Mouse (Mus musculus): ENCODE data around the gene Tmem88. TPM values are rescaled to one million over a fixed set of nuclear protein-coding genes. Genes with fewer than 3 reads are reported as not detected.

Tmem88 gene
- 50.9 and 97.6 TPM in 2 replicates for polyA plus RNA-seq (2012; rRNA removed; ENCODE audit: low replicate concordance)

DNA sequence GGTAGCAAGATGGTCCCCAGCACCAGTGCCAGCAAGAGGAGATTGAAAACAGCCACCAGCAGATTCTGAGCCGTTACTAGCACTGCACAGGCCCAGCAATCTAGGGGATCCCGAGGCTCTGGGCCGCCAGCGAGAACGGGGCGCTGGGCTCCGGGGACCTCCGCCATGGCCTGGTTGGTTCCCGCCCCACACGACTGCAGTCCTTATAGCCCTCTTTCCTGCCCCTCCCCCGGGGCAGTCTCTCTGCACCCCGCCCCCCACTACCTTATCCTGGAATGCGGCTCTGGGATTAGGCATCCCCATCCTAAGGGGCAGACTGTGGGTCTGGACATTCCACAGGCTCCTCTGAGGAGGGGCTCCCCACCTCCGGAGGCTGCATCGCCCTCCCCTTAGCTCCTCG lies at the start of gene Tmem88:
Tmem88 (minus strand) TSS at position 176 of the 400 bp plus-strand sequence.

DNA sequence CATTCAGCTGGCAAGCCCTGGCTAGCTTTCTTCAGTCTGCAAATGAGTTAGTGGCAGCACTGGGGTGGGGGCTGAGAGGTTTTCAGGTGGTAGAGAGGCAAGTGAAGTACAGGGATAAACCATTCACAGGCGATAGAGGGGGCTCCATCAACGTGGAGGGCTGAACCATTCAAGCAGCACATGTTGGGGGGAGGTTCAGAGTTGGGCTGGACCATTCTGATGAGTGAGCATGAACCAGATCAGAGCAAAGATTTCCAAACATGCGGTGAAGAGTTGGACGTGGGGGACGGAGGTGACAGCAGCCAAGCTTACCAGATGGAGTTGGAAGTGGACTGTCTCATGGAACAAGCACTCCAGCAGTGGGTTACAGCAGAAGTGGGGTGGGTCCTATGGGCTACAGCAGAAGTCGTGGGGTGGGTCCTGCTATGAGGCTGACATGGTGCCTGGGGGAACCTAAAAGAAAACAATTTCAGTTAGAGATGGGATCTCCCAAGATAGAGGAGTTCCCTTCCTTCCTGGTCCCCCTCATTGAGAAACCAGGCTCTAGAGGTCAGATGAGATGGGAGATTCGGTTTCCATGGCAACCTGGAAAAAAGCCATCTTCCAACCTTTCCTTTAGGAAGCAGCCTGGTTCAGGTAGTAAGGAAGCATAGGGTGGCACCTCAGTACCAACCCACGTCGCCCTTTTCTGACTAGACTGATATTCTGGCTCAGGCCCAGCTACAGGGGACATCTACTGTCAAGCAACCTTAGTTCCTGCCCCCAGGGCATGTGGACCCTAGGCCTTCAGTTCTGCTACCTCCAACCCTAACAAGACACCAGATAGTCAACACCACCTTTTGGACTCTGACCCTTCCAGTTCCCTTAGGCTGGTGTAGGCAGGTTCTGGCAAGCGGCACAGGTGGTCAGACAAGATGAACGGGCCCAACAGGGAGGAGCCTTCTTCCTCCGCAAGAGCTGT lies 15.5 kb upstream of the Tmem88 start, which contains the start of gene Kdm6b:
Kdm6b (minus strand) TSS at position 455 of the 961 bp plus-strand sequence.

DNA sequence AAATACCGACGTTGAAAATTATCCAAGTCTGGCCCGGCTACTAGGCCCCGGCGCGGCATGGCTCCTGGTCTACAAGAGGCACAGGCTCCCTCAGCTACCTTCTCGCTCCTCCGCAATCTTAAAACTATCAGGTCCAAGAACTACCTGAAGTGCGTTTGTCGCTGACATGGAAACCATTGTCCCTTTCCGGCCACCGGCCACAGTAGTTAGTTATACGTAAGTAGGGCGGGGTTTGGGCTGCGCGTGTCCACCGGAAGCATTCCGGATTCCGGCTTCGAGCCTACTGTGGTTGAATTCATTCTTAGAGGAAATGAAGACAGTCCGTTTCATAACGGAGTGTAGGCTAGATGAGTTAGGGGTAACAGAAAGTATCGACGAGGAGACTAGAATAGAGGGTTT lies 2.8 kb downstream of the Tmem88 start, which contains the start of the genes Naa38 and Cyb5d1:
Naa38 (plus strand) TSS at position 253 of the 399 bp plus-strand sequence.
Cyb5d1 (minus strand) TSS at position 397 of the 399 bp plus-strand sequence.

DNA sequence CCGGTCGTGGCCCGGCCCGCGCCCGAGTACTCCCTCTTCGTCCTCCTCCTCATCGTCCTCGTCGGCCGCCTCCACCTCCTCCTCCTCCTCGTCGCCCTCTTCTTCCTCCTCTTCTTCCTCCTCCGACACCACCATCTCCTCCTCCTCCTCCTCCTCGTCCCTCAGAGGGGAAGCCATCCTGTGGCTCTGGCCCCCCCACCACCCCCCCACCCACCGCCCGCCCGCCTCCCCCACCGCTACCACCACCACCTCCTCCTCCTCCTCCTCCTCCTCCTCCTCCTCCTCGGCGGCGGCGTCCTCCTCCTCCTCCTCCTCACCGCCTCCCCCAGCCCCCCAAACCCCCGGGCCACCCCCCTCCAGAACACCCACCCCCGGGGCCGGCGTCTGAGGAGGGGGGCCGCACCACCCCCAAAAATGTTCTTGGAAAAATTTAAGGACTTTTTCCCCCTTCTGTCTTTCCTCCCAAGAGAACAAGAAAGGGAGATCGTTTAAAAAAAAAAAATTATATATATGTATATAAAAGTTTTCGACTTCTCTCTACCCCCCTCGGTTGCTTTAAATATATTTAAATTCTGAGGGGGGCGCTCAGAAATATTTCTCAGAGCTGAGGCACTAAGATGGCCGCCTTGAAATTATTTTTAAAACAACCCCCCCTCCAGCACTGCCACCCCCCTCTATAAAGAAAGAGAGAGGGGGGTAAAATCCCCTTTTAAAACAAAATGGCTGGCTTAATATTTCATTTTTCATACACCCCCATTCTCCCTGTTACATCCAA lies 28.6 kb downstream of the Tmem88 start, which contains the start of gene Chd3:
Chd3 (minus strand) TSS at position 192 of the 775 bp plus-strand sequence.

Other genes with a start within 250 kb of the Tmem88 start
- gene Alox12b, start 241.2 kb downstream of the Tmem88 start, polyA plus RNA-seq (2012; rRNA removed; ENCODE audit: low replicate concordance) = 0.06 TPM in 1 of 2 replicates, not detected in the other
- gene Alox8, start 200.4 kb downstream of the Tmem88 start, polyA plus RNA-seq (2012; rRNA removed; ENCODE audit: low replicate concordance) = not detected in 2 replicates
- 0.01 TPM in 1 of 2 replicates, not detected in the other for gene Gucy2e, start 161.2 kb downstream of the Tmem88 start, polyA plus RNA-seq (2012; rRNA removed; ENCODE audit: low replicate concordance)
- gene Cntrob, start 74.5 kb downstream of the Tmem88 start, polyA plus RNA-seq (2012; rRNA removed; ENCODE audit: low replicate concordance) = 5.7 and 11.8 TPM in 2 replicates
- 72.6 and 77.1 TPM in 2 replicates for gene Trappc1, start 74.3 kb downstream of the Tmem88 start, polyA plus RNA-seq (2012; rRNA removed; ENCODE audit: low replicate concordance)
- gene Kcnab3, start 72.0 kb downstream of the Tmem88 start, polyA plus RNA-seq (2012; rRNA removed; ENCODE audit: low replicate concordance) = 0.92 and 2.9 TPM in 2 replicates
- 0.73 and 2.0 TPM in 2 replicates for gene Rnf227, start 57.8 kb downstream of the Tmem88 start, polyA plus RNA-seq (2012; rRNA removed; ENCODE audit: low replicate concordance)
- 45.5 and 209 TPM in 2 replicates for gene Chd3, start 28.8 kb downstream of the Tmem88 start, polyA plus RNA-seq (2012; rRNA removed; ENCODE audit: low replicate concordance)
- gene Naa38, start 2.7 kb downstream of the Tmem88 start, polyA plus RNA-seq (2012; rRNA removed; ENCODE audit: low replicate concordance) = 180 and 191 TPM in 2 replicates
- 30.0 and 32.3 TPM in 2 replicates for gene Cyb5d1, start 2.6 kb downstream of the Tmem88 start, polyA plus RNA-seq (2012; rRNA removed; ENCODE audit: low replicate concordance)
- gene Kdm6b, start 15.4 kb upstream of the Tmem88 start, polyA plus RNA-seq (2012; rRNA removed; ENCODE audit: low replicate concordance) = 8.0 and 17.4 TPM in 2 replicates
- gene Dnah2, start 150.9 kb upstream of the Tmem88 start, polyA plus RNA-seq (2012; rRNA removed; ENCODE audit: low replicate concordance) = 0.29 and 1.4 TPM in 2 replicates
- gene Efnb3, start 162.0 kb upstream of the Tmem88 start, polyA plus RNA-seq (2012; rRNA removed; ENCODE audit: low replicate concordance) = 0.49 and 29.6 TPM in 2 replicates
- 15.8 and 19.8 TPM in 2 replicates for gene Wrap53, start 182.0 kb upstream of the Tmem88 start, polyA plus RNA-seq (2012; rRNA removed; ENCODE audit: low replicate concordance)
- 68.6 and 188 TPM in 2 replicates for gene Trp53, start 182.1 kb upstream of the Tmem88 start, polyA plus RNA-seq (2012; rRNA removed; ENCODE audit: low replicate concordance)
- 28.5 and 39.7 TPM in 2 replicates for gene Atp1b2, start 207.7 kb upstream of the Tmem88 start, polyA plus RNA-seq (2012; rRNA removed; ENCODE audit: low replicate concordance)
- not detected in 2 replicates for gene Shbg, start 219.7 kb upstream of the Tmem88 start, polyA plus RNA-seq (2012; rRNA removed; ENCODE audit: low replicate concordance)
- gene Sat2, start 223.8 kb upstream of the Tmem88 start, polyA plus RNA-seq (2012; rRNA removed; ENCODE audit: low replicate concordance) = 10.9 and 12.6 TPM in 2 replicates
- gene Fxr2, start 234.8 kb upstream of the Tmem88 start, polyA plus RNA-seq (2012; rRNA removed; ENCODE audit: low replicate concordance) = 58.6 and 88.5 TPM in 2 replicates

Measured in subcutaneous adipose tissue, adult 2 months (tissue).